Comparison of ENCODE assay signal across 8 mouse cellular contexts in genomic region chr11:111532457-111532856, GRCm38 (mm10).
DNase-seq lines count a peak whose midpoint lies in the region; ATAC-seq and TF ChIP-seq lines count a peak whose summit lies in the region.

No protein-coding gene starts in this region.

- no peaks in the 10 kb centered on the region for H3K79me2 ChIP-seq in CH12.LX (replicated peaks; ENCODE audit: control insufficient read depth, extremely low read depth, insufficient read depth, poor library complexity, severe bottlenecking)

- peak; percentile 30 for DNase-seq in adrenal gland, postnatal 10 days
- DNase-seq in adrenal gland, adult 18-20 months (ENCODE audit: low spot score in 2 of 2) = no peak
- peak; percentile 39 for DNase-seq in kidney, postnatal 10 days
- no peak for DNase-seq in kidney, adult 18-20 months
- peak; percentile 49 for DNase-seq in CH12.LX (ENCODE audit: extremely low read depth)
- peak; percentile 18 for DNase-seq in induced T-regulatory cell, adult 2 months (ENCODE audit: low read depth)
- DNase-seq in spleen, adult 18-20 months = no peak

- no peak overlapping the region for H3K9ac ChIP-seq in CH12.LX (ENCODE audit: insufficient read depth, low read depth)

- H3K27me3 ChIP-seq in CH12.LX (replicated peaks) = no peaks in the 10 kb centered on the region

- no peak overlapping the region for H3K27ac ChIP-seq in CH12.LX (ENCODE audit: insufficient read depth, low read depth)

- TF ChIP-seq POLR2A in CH12.LX (IDR thresholded peaks at IDR 0.05; ENCODE audit: low read depth, low read length) = no peak

- no peak overlapping the region for H3K4me2 ChIP-seq in CH12.LX (ENCODE audit: insufficient read depth, low read depth, poor library complexity, severe bottlenecking)

- dilution Hi-C loops in CH12.LX (cut with MboI; ENCODE audit: extremely low pct_ligation_motif_present, extremely low pct_unique_long_range_greater_than_20kb, low sequenced_read_pairs) = no loop called here

- no peak for ATAC-seq in erythroblast, adult 5-6 weeks (replicated peaks; ENCODE audit: low FRiP score, poor library complexity, severe bottlenecking)

- H3K9me3 ChIP-seq in CH12.LX (replicated peaks; ENCODE audit: low read length) = no peaks in the 10 kb centered on the region

- TF ChIP-seq RAD21 in CH12.LX (IDR thresholded peaks at IDR 0.05; ENCODE audit: low read depth, low read length) = peak; percentile 68

- peak; percentile 46 to 69; a peak in 3 of 4 replicates for TF ChIP-seq CTCF in CH12.LX (conservative IDR thresholded peaks at IDR 0.05 in 1 of 2, IDR thresholded peaks at IDR 0.05 in 1 of 2; ENCODE audit: low read depth in 2 of 2, low read length in 2 of 2)

- H3K4me3 ChIP-seq in CH12.LX (replicated peaks in 1 of 3; ENCODE audit: low read depth in 2 of 3, low read length in 2 of 3, poor library complexity in 1 of 3) = no peak overlapping the region

- H3K36me3 ChIP-seq in CH12.LX (replicated peaks in 1 of 2; ENCODE audit: control insufficient read depth in 1 of 2, insufficient read depth in 1 of 2, low read length in 1 of 2) = no peaks in the 10 kb centered on the region

- TF ChIP-seq EP300 in CH12.LX (IDR thresholded peaks at IDR 0.05; ENCODE audit: low read length) = no peak

- peaks cover 0 to 9% of the 10 kb centered on the region in 2 experiments; a peak in 2 of 4 replicates for H3K4me1 ChIP-seq in CH12.LX (ENCODE audit: control insufficient read depth in 1 of 2, insufficient read depth in 2 of 2)

- in situ Hi-C loops in CH12.LX (cut with MboI; ENCODE audit: low pct_ligation_motif_present, low pct_unique_long_range_greater_than_20kb, low sequenced_read_pairs) = no loop called here

TF ChIP-seq in CH12.LX, 34 proteins besides CTCF, POLR2A, EP300 and RAD21:
- TF ChIP-seq CHD1 (IDR thresholded peaks at IDR 0.05; ENCODE audit: low read depth, low read length) (no peak), SMC3 (IDR thresholded peaks at IDR 0.05; ENCODE audit: low read depth, low read length) (peak; percentile 42; the same call in 1 of the 2 replicates)

Comparison
In these comparisons a context has a peak if more than half of its experiments do, and no peak if none do; other contexts are left out.
1. DNase-seq: peak in adrenal gland, postnatal 10 days (single experiment), kidney, postnatal 10 days (single experiment), CH12.LX (single experiment) and induced T-regulatory cell, adult 2 months (single experiment); none in adrenal gland, adult 18-20 months (0 of 2), kidney, adult 18-20 months (single experiment) and spleen, adult 18-20 months (0 of 2).